Mouse (Mus musculus): Measurements from ENCODE around the gene Rnf150.

- TF ChIP-seq CTCF (IDR thresholded peaks at IDR 0.05; ENCODE audit: low read depth, low read length): no peak
- no peak for TF ChIP-seq EP300 (IDR thresholded peaks at IDR 0.05; ENCODE audit: insufficient read depth, low read depth, low read length)
- TF ChIP-seq POLR2A (IDR thresholded peaks at IDR 0.05; ENCODE audit: insufficient read depth, low read length): no peak
Measured at GRCm38 (mm10) chr8:83079534-83079844, 216.3 kb downstream of the Rnf150 start.

Data from ES-Bruce4 (cell line).